Mouse (Mus musculus) megakaryocyte, adult 5-6 weeks (primary cell): ENCODE data around the gene Psg16. TPM values are rescaled to one million over a fixed set of nuclear protein-coding genes. Genes with fewer than 3 reads are reported as not detected.
"Not testable (repeated sequence)": the region's sequence is repeated elsewhere in the genome, so short reads cannot be mapped to it uniquely, and the experiment has no call there.

Experiments
- ATAC-seq: 2 replicates; pipeline ENCODE4 v1.8.0; 2016; ENCODE audit warnings: mild to moderate bottlenecking, inconsistent platforms; ENCODE audit not compliant: poor library complexity, severe bottlenecking
- total RNA-seq, 2 experiments: library from RNA; stranded (forward) in 1 of 2; stranded (reverse) in 1 of 2; fragments of 153-499, 151-499 nt in 1 of 2; fragments of 221-1000, 200-1000 nt in 1 of 2; gene quantifications; 2 replicates each; pipeline versions ENCODE4 v1.2.3 to v1.2.4; 2015 to 2017

Psg16 gene
- total RNA-seq, 2 experiments from 2014 or later, result 0.04 TPM; not detected in 1

DNA sequence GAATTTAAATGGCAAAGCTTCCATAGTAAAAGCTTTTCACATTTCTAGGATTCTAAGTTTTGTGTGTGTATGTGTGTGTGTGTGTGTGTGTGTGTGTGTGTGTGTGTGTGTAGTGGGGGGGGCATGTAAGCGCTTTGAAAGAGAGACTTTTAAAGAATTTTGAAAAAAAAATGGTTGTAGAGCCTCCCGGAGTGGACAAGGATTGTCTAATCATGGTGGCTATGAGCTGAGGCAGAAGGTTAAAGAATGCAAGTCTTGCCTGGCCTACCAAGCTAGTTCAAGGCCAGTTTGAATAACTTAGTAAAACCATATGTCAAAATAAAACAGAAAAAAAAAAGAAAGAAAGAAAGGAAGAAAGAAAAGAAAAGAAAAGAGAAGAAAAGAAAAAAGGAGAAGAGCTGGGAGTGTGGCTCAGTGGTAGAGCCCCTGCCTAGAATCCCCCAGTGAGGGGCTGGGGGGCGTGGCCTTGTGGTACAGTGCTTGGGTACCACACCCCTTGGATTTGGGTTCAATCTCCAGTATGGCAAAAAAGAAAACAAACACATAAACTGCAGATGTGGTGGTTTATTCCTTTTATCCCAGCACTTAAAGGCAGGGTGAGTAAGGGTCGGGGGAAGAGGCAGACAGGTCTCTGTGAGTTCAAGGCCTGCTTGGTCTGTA is 18.4 kb upstream of the Psg16 start:
- no peak for ATAC-seq

- peak; percentile 68 for ATAC-seq
Observed at GRCm38 (mm10) chr7:17056081-17056581, 17.7 kb upstream of the Psg16 start.

- no peak for ATAC-seq
Observed at GRCm38 (mm10) chr7:17056601-17057523, 17.0 kb upstream of the Psg16 start.

GRCm38 (mm10) chr7:17058071-17058689 is 15.7 kb upstream of the Psg16 start:
- peak; percentile 45; the same call in 1 of the 2 replicates for ATAC-seq

DNA sequence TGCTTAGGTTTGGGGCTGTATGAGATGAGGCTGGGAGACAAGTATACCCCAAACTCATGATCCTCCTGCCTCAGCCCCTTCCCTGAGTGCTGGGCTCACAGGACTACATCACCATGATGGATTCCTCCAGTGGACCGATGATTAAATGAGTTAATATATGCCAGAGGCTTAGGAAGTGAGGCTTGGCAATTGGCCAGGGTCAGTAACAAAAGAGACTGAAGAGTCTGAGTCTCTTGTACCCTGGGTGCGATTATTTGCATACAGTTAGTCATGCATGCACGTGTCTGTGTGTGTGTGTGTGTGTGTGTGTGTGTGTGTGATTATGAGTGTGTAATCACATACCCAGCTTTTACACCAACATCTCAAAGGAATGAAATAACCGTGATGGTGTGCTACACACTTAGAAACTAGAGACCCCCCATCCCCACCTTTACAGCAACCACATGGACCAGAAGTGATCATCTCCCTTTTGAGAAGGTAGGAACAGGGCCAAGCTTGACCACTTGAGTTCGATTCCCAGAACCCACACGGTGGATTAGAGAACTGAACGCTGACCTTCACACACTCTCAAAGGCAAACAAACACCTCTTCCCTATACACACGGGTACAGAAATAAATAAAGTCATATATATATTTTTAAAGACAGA is 14.9 kb upstream of the Psg16 start:
- ATAC-seq, result no peak

DNA sequence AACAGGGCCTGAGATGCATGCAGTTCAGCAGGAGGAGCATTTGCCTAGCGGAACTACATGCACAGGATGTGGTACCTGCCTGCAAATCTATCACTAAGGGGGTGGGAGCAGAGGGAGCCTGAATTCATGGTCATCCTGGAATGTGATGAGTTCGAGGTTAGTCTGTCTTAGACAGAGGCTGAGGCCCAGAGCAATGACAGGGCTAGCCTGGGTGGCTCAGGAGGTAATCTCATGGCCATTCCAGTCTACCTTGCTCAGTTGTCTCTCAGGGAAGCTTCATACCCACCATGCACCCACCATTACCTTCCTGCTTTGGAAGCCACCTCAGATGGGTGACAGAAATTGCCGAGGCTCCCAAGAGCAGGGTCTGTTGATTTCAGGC is 14.4 kb upstream of the Psg16 start:
- ATAC-seq, result no peak

- no peak for ATAC-seq
Observed at GRCm38 (mm10) chr7:17060031-17060781, 13.6 kb upstream of the Psg16 start.

DNA sequence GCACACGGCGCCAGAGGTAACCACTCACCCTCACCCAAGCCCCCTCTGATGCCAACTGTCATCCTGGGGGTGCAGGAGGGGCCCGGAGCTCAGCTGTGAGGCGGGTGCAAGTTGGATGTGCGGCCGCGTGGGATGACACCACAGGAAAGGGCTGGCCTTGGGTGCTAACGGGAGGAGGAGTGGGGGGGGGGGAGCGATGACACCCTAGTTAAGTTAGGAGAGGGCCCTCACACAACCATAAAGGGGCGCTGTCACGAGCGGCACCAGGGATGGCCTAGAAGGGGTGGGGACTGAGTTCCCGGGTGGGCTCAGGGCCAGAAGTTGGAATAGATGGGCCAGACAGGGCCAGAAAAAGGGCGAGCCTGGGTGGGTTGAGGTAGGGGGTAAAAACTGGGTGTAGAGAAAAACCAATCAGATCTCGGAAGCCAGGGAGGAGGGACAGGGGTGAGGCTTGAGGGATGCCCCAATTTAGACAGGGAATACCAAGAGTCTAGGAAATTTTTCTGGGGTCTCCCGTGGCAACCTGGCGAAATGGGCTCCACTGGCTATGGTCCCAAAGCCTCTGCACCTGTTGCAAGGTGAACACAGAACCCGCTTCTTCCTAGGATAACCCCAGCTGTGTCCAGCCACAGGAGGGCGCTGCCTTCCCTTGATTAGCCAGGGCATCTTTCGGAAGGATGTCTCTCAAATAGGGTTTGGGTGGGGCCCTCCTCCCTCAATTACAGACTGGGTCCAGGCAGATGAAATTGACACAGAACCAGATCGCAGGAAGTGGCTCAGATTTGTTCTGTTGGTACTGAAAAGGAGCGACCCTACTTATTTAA is 12.8 kb upstream of the Psg16 start:
- ATAC-seq, result no peak

DNA sequence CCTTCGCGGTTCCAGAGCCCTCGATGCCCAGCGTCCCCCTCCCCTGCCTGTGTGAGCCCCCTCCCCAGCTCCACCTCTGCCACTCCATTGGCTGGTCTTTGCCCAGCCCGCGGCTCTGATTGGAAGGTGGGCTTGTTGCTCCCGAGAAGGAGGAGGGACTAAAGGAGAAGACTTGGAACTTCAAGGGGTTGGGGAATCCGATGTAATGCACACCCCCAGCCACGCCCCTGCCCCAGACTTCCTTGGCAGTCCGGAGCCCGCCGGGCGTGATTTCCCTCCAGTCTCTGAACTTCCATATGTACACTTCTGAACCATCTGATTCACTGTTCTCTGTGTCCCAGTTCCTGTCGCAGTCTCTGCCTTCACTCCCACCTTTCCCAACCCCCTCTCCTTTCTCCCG is 11.5 kb upstream of the Psg16 start, which contains the start of gene Hif3a:
Hif3a (minus strand) TSS at position 39 of the 400 bp plus-strand sequence.
- no peak for ATAC-seq

DNA sequence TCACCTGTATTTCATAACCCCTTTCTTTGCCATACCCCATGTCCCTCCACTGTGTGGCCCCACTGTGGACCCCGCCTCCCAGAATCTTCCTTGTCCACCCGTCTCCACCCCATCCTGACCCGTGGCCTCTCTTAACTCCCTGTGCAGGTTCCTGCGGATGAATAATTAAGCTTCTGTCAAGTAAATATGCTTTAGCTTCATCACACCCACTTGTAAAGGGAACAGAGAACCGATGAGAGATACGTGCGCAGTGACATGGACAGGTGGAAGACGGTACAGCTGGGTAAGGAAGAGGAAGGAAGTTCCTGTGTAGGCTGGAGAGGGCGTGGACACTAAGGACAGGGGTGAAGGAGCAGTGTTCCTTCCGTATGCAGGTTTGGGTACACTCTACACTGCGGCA is 11.0 kb upstream of the Psg16 start:
- no peak for ATAC-seq

DNA sequence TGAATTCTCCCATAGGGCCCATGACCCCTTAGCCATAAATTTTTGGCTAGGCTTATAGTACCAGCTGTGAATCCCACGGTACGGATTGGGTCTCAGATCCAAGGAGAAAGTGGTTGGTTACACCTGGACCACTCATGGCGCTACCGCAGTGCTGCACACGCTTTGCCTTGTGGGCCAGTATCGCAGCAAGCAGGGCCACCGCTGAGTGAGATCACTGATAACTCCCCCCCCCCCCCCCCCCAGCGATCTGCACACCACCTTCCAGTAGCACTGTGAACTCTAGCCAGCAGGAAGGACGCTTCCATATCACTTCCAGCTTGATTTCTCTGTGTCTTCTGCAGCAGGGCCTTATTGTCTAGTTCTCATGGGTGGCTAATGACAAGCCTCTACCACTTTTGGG is 8.2 kb upstream of the Psg16 start:
- no peak for ATAC-seq

GRCm38 (mm10) chr7:17066412-17066811 is 7.4 kb upstream of the Psg16 start:
- peak; percentile 81 for ATAC-seq

- no peak for ATAC-seq
Observed at GRCm38 (mm10) chr7:17067000-17067399, 6.8 kb upstream of the Psg16 start.

GRCm38 (mm10) chr7:17067651-17068050 is 6.2 kb upstream of the Psg16 start:
- not testable (repeated sequence) for ATAC-seq

GRCm38 (mm10) chr7:17073513-17073903 is 332 bp upstream of the Psg16 start:
- no peak for ATAC-seq

DNA sequence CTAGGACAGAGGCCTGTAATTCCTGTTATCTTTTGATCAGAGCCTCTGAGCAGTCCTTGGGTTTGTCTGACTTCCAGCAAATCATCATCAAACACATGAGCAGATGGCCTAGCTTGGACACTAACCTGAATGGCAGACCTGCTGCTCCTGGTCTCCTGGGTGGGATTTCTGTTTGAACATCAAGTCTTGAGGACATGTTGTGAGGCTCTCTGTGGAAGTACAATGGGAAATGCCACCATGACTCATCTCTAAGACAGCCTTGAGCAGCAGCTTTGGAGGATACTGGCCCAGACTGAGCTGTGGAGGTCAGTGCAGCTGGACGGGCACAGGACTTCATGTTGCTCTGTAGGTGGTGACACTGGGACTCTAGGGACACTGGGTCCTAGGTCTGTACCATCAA is 2.7 kb downstream of the Psg16 start:
- ATAC-seq, result no peak

- ATAC-seq, result no peak
Observed at GRCm38 (mm10) chr7:17078076-17078654, 4.3 kb downstream of the Psg16 start.

GRCm38 (mm10) chr7:17082766-17083165 is 8.9 kb downstream of the Psg16 start:
- no peak for ATAC-seq

GRCm38 (mm10) chr7:17087731-17088130 is 13.9 kb downstream of the Psg16 start:
- ATAC-seq, result no peak
